Mouse (Mus musculus): ENCODE results near the gene Amz2.
"Not testable (repeated sequence)": the region's sequence is repeated elsewhere in the genome, so short reads cannot be mapped to it uniquely, and the experiment has no call there.

The Amz2 gene

GRCm38 (mm10) chr11:109472171-109472691 lies 46.5 kb downstream of the Amz2 start:
- DNase-seq, result peak in 1 of 2 experiments; percentile 27

GRCm38 (mm10) chr11:109472821-109473170 lies 47.0 kb downstream of the Amz2 start:
- peak in 1 of 2 experiments; percentile 20 for DNase-seq

- peak; percentile 74 to 82 for DNase-seq
Observed at GRCm38 (mm10) chr11:109473171-109474085, 47.7 kb downstream of the Amz2 start, which contains the start of the genes Arsg and Slc16a6. Arsg (plus strand) TSS chr11:109473374. Slc16a6 (minus strand) TSS chr11:109473598.

GRCm38 (mm10) chr11:109474086-109474742 lies 48.5 kb downstream of the Amz2 start:
- no peak for DNase-seq

GRCm38 (mm10) chr11:109474836-109475235 lies 49.1 kb downstream of the Amz2 start:
- no peak for DNase-seq

- no peak for DNase-seq
Observed at GRCm38 (mm10) chr11:109475717-109476116, 50.0 kb downstream of the Amz2 start.

- no peak for DNase-seq
Observed at GRCm38 (mm10) chr11:109476241-109476640, 50.5 kb downstream of the Amz2 start.

GRCm38 (mm10) chr11:109476653-109477052 lies 50.9 kb downstream of the Amz2 start:
- no peak for DNase-seq

- no peak for DNase-seq
Observed at GRCm38 (mm10) chr11:109477606-109478380, 52.0 kb downstream of the Amz2 start.

GRCm38 (mm10) chr11:109479575-109480285 lies 54.0 kb downstream of the Amz2 start:
- DNase-seq, result no peak

GRCm38 (mm10) chr11:109480440-109480839 lies 54.7 kb downstream of the Amz2 start:
- DNase-seq, result no peak

- peak; percentile 56 to 70 for DNase-seq
Observed at GRCm38 (mm10) chr11:109485398-109486045, 59.8 kb downstream of the Amz2 start.

GRCm38 (mm10) chr11:109487111-109487510 lies 61.4 kb downstream of the Amz2 start:
- peak in 1 of 2 experiments; percentile 24 for DNase-seq

- peak in 1 of 2 experiments; percentile 48 for DNase-seq
Observed at GRCm38 (mm10) chr11:109487991-109488684, 62.4 kb downstream of the Amz2 start.

- DNase-seq, result no peak
Observed at GRCm38 (mm10) chr11:109489763-109490162, 64.0 kb downstream of the Amz2 start.

- no peak for DNase-seq
Observed at GRCm38 (mm10) chr11:109491844-109492243, 66.1 kb downstream of the Amz2 start.

- DNase-seq, result not testable (repeated sequence)
Observed at GRCm38 (mm10) chr11:109492847-109493464, 67.2 kb downstream of the Amz2 start.

GRCm38 (mm10) chr11:109494890-109495770 lies 69.4 kb downstream of the Amz2 start:
- DNase-seq, result peak in 1 of 2 experiments; percentile 43

GRCm38 (mm10) chr11:109495771-109496474 lies 70.2 kb downstream of the Amz2 start:
- no peak for DNase-seq
